Mouse (Mus musculus) stomach, postnatal 0 days (tissue): ENCODE results near the gene St6galnac5. TPM values are rescaled to one million over a fixed set of nuclear protein-coding genes. Genes with fewer than 3 reads are reported as not detected.

Experiments used
- ATAC-seq: fragments of 200-750 bp; cut with Nextera tagmentation; 2 replicates; pipeline ENCODE4 v1.8.0; 2017; ENCODE audit not compliant: low FRiP score, low TSS enrichment
- DNase-seq: peaks from one replicate; pipeline ENCODE4 v3.0.0-alpha.2; 2016; ENCODE audit warnings: low spot score
- H3K27ac ChIP-seq: fragments of 300-500 bp; sonication (generic); replicated peaks from 2 replicates; pipeline ENCODE4 v1.5.1; 2014; ENCODE audit warnings: mild to moderate bottlenecking, control low read depth
- H3K27me3 ChIP-seq: fragments of 300-500 bp; sonication (generic); 2 replicates; pipeline ENCODE4 v1.6.1; 2014; ENCODE audit warnings: low read length; ENCODE audit not compliant: control insufficient read depth, insufficient read depth
- H3K36me3 ChIP-seq: fragments of 300-500 bp; sonication (generic); 2 replicates; pipeline ENCODE4 v1.6.1; 2014; ENCODE audit warnings: low read length, mixed read lengths; ENCODE audit not compliant: control insufficient read depth, insufficient read depth
- H3K4me1 ChIP-seq: fragments of 300-500 bp; sonication (generic); replicated peaks from 2 replicates; pipeline ENCODE4 v1.6.1; 2014; ENCODE audit warnings: antibody characterized with exemption; ENCODE audit not compliant: control insufficient read depth, insufficient read depth
- H3K4me2 ChIP-seq: fragments of 300-500 bp; sonication (generic); replicated peaks from 2 replicates; pipeline ENCODE4 v1.6.1; 2014; ENCODE audit warnings: low read depth, mild to moderate bottlenecking, control low read depth, moderate library complexity
- H3K4me3 ChIP-seq: fragments of 300-500 bp; sonication (generic); 2 replicates; pipeline ENCODE4 v1.5.1; 2014; ENCODE audit warnings: low read depth, low read length, control low read depth
- H3K9ac ChIP-seq: fragments of 300-500 bp; sonication (generic); 2 replicates; pipeline ENCODE4 v1.6.1; 2014; ENCODE audit warnings: mild to moderate bottlenecking, low read length, control low read depth, mixed read lengths
- H3K9me3 ChIP-seq: fragments of 300-500 bp; sonication (generic); 2 replicates; pipeline ENCODE4 v1.6.1; 2016; ENCODE audit warnings: low read length; ENCODE audit not compliant: control insufficient read depth
- CTCF ChIP-seq: IDR thresholded peaks from 2 replicates; pipeline ENCODE4 v1.5.1; 2016; ENCODE audit warnings: antibody characterized with exemption, low read depth, mild to moderate bottlenecking, moderate library complexity
- EP300 ChIP-seq: optimal IDR thresholded peaks from 2 replicates; pipeline ENCODE3; 2016; ENCODE audit warnings: antibody characterized with exemption
- WGBS: fragments of 180-500 bp; shearing (Covaris S2); extraction: QIAGEN DNeasy Blood & Tissue Kit; methylation state at CpG from one replicate; pipeline ENCODE4 v1.1.7; 2014; 5-methylcytosine and 5-hydroxymethylcytosine counted together
- polyA plus RNA-seq: library from polyadenylated mRNA; unstranded; fragments of >200 nt; fragmentation: Nextera tagmentation; extraction: Ambion mirVana; gene quantifications from 2 replicates; pipeline ENCODE4 v1.2.1, GENCODE M21; 2015

The St6galnac5 gene
- polyA plus RNA-seq, 1 experiment from 2014 or later = 0.57 TPM

DNA sequence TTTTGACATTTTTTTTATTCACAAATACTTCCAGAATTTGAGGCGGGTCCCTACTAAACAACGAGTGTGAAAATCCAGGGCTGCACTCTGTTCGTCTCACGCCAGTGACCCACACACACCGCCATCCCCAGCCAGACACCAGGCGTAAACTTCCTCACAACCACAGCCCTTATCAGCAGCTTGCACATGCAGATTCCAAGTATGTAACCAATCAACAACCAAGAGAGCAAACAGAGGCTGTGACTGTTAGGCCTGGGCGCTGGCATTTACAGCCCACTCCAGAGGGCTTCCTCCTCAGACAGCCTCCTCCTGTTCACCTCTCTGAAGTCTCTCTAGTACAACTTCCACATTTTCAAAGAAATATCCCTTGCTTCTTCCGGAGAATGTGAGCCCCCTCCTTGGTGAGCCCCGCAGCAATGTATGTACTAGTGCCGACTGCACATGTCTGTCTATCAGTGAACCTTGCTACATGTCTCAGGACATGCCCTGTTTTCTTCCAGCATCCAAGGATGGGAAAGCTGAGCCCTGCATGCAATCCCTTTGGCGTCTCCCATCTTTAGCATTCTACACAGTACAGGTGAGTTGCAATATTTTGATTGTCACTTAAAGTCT, 2.5 kb downstream of the St6galnac5 start:
- ATAC-seq (no peak), DNase-seq (no peak)
- H3K9ac ChIP-seq = no peak overlapping the region
- H3K9me3 ChIP-seq = no peaks in the 10 kb centered on the region
- H3K4me1 ChIP-seq = no peaks in the 10 kb centered on the region
- H3K27me3 ChIP-seq = peaks cover 4% of the 10 kb centered on the region; the same call in 1 of the 2 replicates
- H3K36me3 ChIP-seq = no peaks in the 10 kb centered on the region
- TF ChIP-seq EP300 (no peak), CTCF (no peak)
- no peak overlapping the region for H3K4me3 ChIP-seq
- no peak overlapping the region for H3K4me2 ChIP-seq
- WGBS = 58% methylated on average over 11 of the region's 11 CpGs
- no peak overlapping the region for H3K27ac ChIP-seq

DNA sequence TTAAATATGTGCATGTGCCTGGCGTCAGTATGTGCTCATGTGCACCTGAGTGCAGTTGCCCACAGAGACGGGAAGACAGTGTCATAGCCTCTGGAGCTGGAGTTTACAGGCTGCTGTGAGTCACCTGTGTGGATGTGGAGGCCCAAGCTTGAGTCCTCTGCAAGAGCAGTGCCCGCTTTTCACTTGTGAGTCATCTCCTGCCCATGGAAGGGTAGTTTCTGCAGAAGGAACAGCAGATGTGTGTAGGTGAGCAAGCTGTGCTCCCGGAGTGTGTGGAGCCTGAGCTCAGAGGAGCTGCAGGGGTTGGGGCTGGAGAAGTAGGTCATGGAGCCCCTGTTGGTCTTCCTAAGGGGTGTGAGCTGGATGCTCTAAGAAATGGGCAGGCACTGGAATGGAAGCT, 10.7 kb downstream of the St6galnac5 start:
- no peak for TF ChIP-seq CTCF
- TF ChIP-seq EP300 = no peak
- 76% methylated on average over 4 of the region's 4 CpGs for WGBS
- Histone ChIP-seq H3K9ac (no peak overlapping the region), H3K9me3 (no peaks in the 10 kb centered on the region), H3K4me1 (no peaks in the 10 kb centered on the region), H3K27ac (no peak overlapping the region), H3K4me2 (no peak overlapping the region), H3K4me3 (no peak overlapping the region), H3K36me3 (no peaks in the 10 kb centered on the region), H3K27me3 (no peaks in the 10 kb centered on the region)
- DNase-seq = no peak
- no peak for ATAC-seq

DNA sequence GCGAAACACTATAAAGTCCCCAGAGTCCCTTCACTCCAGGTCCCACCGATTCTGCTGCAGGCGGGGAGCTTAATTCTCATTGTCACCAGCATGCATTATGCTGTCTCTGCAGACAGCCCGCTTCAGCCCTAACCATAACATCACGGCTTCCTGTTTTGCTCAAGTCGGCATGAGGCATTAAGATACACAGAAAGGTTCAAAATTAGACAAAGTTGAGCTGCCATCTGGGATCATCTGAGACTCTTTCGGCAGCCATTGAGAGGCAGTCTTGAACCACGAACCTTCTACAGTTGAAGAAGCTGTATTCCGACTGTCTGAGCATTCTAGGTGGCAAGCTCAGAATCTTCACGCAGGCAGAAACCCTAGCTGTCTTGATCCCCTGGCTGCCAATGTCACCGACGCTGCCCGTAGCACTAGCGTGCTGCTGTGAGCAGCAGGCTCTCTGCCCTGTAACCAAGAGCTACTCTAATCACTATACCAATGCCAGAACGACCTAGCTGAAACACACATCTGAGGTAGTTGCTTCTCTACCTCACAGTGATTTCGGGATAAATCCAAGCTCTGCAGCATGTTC, 12.2 kb downstream of the St6galnac5 start:
- no peaks in the 10 kb centered on the region for H3K36me3 ChIP-seq
- no peak overlapping the region for H3K27ac ChIP-seq
- H3K27me3 ChIP-seq = no peaks in the 10 kb centered on the region
- no peak overlapping the region for H3K4me3 ChIP-seq
- H3K4me1 ChIP-seq = no peaks in the 10 kb centered on the region
- 63% methylated on average over 16 of the region's 16 CpGs for WGBS
- no peaks in the 10 kb centered on the region for H3K9me3 ChIP-seq
- no peak for ATAC-seq
- H3K4me2 ChIP-seq = no peak overlapping the region
- no peak for TF ChIP-seq EP300
- TF ChIP-seq CTCF = peak; percentile 27
- H3K9ac ChIP-seq = no peak overlapping the region
- no peak for DNase-seq

DNA sequence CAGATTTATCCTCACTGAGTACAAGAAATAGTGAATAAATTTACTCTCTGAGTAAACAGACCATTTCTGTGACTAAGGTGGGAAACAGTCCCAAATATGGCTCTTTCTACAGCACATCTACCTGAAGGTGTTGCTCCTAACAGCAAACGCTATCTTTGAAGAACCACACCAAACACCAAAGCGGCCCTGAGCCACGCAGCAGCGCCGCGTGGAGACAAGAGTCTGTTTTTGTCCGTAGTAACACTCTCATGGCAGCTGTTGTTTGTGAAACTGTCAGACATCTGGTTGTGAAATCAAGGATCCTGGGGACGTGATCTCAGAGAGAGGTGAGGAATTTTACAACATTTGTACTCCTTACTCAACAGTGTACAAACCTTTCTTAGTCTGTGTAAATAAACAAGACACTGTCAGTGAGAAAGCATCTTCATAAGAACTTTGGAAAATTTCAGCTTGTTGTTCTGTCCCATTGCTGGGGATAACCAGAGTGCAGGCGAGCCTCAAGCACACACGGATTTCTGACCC, 20.1 kb downstream of the St6galnac5 start:
- 55% methylated on average over 10 of the region's 10 CpGs for WGBS
- Histone ChIP-seq H3K9ac (no peak overlapping the region), H3K4me2 (no peak overlapping the region), H3K36me3 (no peaks in the 10 kb centered on the region), H3K4me1 (no peaks in the 10 kb centered on the region), H3K9me3 (no peaks in the 10 kb centered on the region), H3K27ac (no peak overlapping the region), H3K4me3 (no peak overlapping the region), H3K27me3 (no peaks in the 10 kb centered on the region)
- ATAC-seq = no peak
- TF ChIP-seq EP300 (no peak), CTCF (no peak)
- no peak for DNase-seq

DNA sequence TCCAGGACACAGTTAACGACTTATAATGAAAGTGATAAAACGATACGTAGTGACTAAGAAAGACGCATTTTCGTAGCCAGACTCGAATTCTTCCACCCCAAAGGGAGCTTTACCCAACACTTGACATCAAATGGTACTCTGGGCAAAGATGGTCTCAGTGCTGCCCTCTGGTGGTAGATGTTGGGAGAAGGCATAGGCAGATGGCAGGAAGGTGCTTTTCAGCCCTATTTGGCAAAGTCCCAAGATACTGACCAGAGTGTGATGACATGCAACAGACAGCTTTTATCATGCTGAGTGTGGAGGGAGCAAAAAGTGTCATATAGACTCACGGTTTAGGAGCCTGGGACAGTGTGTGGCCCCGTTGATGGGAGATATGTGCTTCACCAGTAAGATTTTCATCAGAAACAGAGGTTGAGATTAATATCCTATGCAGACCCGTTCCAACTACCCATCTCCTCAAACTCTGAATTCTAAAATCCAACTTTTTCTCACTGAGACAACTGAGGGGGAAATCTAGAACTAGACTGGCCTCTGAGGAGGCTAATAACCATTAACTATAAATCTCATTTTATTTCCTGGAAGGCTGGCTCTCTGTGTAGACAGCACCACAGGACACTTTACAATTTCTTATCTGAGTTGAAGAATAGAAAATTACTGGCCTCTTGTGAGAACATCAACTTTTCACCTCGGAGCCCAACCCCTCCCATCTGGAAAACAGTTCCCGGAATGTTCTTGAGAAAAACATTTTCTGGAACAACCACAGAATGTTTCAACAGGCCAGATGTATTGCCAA, 23.5 kb downstream of the St6galnac5 start:
- no peak; the same call in 1 of the 2 replicates for ATAC-seq
- Histone ChIP-seq H3K4me1 (no peaks in the 10 kb centered on the region), H3K36me3 (no peaks in the 10 kb centered on the region), H3K4me3 (no peak overlapping the region), H3K9ac (no peak overlapping the region), H3K27ac (0 out of 2 replicates have a peak overlapping the region, but pooled peaks have one; percentile 18), H3K9me3 (no peaks in the 10 kb centered on the region), H3K4me2 (no peak overlapping the region), H3K27me3 (no peaks in the 10 kb centered on the region)
- 60% methylated on average over 11 of the region's 11 CpGs for WGBS
- TF ChIP-seq CTCF (peak; percentile 79), EP300 (no peak)
- DNase-seq = peak; percentile 33
